Mouse (Mus musculus): ENCODE measurements around the gene Tbx15.

The Tbx15 gene

GRCm38 (mm10) chr3:99240213-99240720, at the start of gene Tbx15:
Gene Tbx15 (plus strand): TSS chr3:99240381.
- DNase-seq (ENCODE audit: low spot score in 2 of 2), result no peak

GRCm38 (mm10) chr3:99193576-99193975, 46.6 kb upstream of the Tbx15 start:
- DNase-seq (ENCODE audit: low spot score in 2 of 2), result no peak

GRCm38 (mm10) chr3:99203331-99203730, 36.9 kb upstream of the Tbx15 start:
- DNase-seq (ENCODE audit: low spot score in 2 of 2), result no peak

- no peak for DNase-seq (ENCODE audit: low spot score in 2 of 2)
These were observed 31.8 kb upstream of the Tbx15 start for GRCm38 (mm10) chr3:99208416-99208815.

GRCm38 (mm10) chr3:99211105-99211698, 29.0 kb upstream of the Tbx15 start:
- DNase-seq (ENCODE audit: low spot score in 2 of 2), result no peak

GRCm38 (mm10) chr3:99227807-99228206, 12.4 kb upstream of the Tbx15 start:
- DNase-seq (ENCODE audit: low spot score in 2 of 2), result no peak

- DNase-seq (ENCODE audit: low spot score in 2 of 2), result peak; percentile 22 to 66
These were observed 6.5 kb upstream of the Tbx15 start for GRCm38 (mm10) chr3:99233393-99234318.

- no peak for DNase-seq (ENCODE audit: low spot score in 2 of 2)
These were observed 5.8 kb upstream of the Tbx15 start for GRCm38 (mm10) chr3:99234319-99234869.

GRCm38 (mm10) chr3:99235116-99235803, 4.9 kb upstream of the Tbx15 start:
- no peak for DNase-seq (ENCODE audit: low spot score in 2 of 2)

GRCm38 (mm10) chr3:99235804-99236755, 4.1 kb upstream of the Tbx15 start:
- DNase-seq (ENCODE audit: low spot score in 2 of 2), result no peak

GRCm38 (mm10) chr3:99238691-99239090, 1.5 kb upstream of the Tbx15 start:
- no peak for DNase-seq (ENCODE audit: low spot score in 2 of 2)

GRCm38 (mm10) chr3:99239301-99240045, 708 bp upstream of the Tbx15 start:
- DNase-seq (ENCODE audit: low spot score in 2 of 2), result no peak

- no peak for DNase-seq (ENCODE audit: low spot score in 2 of 2)
These were observed 894 bp downstream of the Tbx15 start for GRCm38 (mm10) chr3:99240811-99241738.

GRCm38 (mm10) chr3:99242481-99242880, 2.3 kb downstream of the Tbx15 start:
- DNase-seq (ENCODE audit: low spot score in 2 of 2), result no peak

- no peak for DNase-seq (ENCODE audit: low spot score in 2 of 2)
These were observed 5.2 kb downstream of the Tbx15 start for GRCm38 (mm10) chr3:99245341-99245740.

GRCm38 (mm10) chr3:99246629-99247028, 6.4 kb downstream of the Tbx15 start:
- no peak for DNase-seq (ENCODE audit: low spot score in 2 of 2)

GRCm38 (mm10) chr3:99247586-99247985, 7.4 kb downstream of the Tbx15 start:
- DNase-seq (ENCODE audit: low spot score in 2 of 2), result no peak

GRCm38 (mm10) chr3:99247996-99248801, 8.0 kb downstream of the Tbx15 start:
- DNase-seq (ENCODE audit: low spot score in 2 of 2), result no peak

Data from spleen, postnatal 4 days (tissue).